Mouse (Mus musculus): Measurements from ENCODE around the gene Slc46a3. TPM values are rescaled to one million over a fixed set of nuclear protein-coding genes. Genes with fewer than 3 reads are reported as not detected.

Gene Slc46a3
- polyA plus RNA-seq, 1 experiment: 15.3 TPM

- TF ChIP-seq CTCF (IDR thresholded peaks at IDR 0.05; ENCODE audit: extremely low read depth, insufficient read depth, low read length) (no peak), POLR2A (IDR thresholded peaks at IDR 0.05; ENCODE audit: extremely low read depth, insufficient read depth, low read length) (no peak)
- no peak overlapping the region for H3K4me3 ChIP-seq (ENCODE audit: insufficient read depth, low read length)
- no peak overlapping the region for H3K27ac ChIP-seq (ENCODE audit: insufficient read depth, low read length)
- H3K4me1 ChIP-seq (ENCODE audit: control insufficient read depth, insufficient read depth, low read length): 0 out of 2 replicates have a peak, but pooled peaks cover 1% of the 10 kb centered on the region
These were observed 14.5 kb downstream of the Slc46a3 start for GRCm38 (mm10) chr5:147879971-147880682.

GRCm38 (mm10) chr5:147877520-147877919 is 17.1 kb downstream of the Slc46a3 start:
- no peak overlapping the region for H3K4me3 ChIP-seq (ENCODE audit: insufficient read depth, low read length)
- H3K27ac ChIP-seq (ENCODE audit: insufficient read depth, low read length): no peak overlapping the region
- TF ChIP-seq POLR2A (IDR thresholded peaks at IDR 0.05; ENCODE audit: extremely low read depth, insufficient read depth, low read length): no peak
- TF ChIP-seq CTCF (IDR thresholded peaks at IDR 0.05; ENCODE audit: extremely low read depth, insufficient read depth, low read length): 0 out of 2 replicates have a peak, but pooled peaks have one; percentile 12
- H3K4me1 ChIP-seq (ENCODE audit: control insufficient read depth, insufficient read depth, low read length): 0 out of 2 replicates have a peak, but pooled peaks cover 1% of the 10 kb centered on the region

DNA sequence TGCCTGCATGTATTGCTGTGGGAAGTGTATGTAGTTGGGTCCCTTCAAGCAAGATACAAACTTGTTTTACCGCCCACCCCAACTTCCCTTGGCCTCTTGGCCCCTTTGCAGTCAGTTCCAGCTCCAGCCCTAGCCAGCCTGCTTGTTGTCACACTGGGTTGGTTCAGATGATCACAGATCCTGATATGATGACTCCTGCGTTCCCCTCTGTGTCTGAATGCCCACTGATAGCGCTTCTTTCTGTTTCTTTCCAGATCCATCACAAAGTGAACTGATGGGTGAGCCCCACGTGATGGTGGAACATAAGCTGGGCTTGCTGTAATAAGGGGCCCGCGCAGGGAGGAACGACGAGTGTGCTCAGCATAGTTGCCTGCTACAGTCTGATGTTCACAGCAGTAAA is 19.4 kb downstream of the Slc46a3 start:
- Histone ChIP-seq H3K4me1 (ENCODE audit: control insufficient read depth, insufficient read depth, low read length) (0 out of 2 replicates have a peak, but pooled peaks cover 1% of the 10 kb centered on the region), H3K4me3 (ENCODE audit: insufficient read depth, low read length) (no peak overlapping the region), H3K27ac (ENCODE audit: insufficient read depth, low read length) (no peak overlapping the region)
- TF ChIP-seq CTCF (IDR thresholded peaks at IDR 0.05; ENCODE audit: extremely low read depth, insufficient read depth, low read length) (no peak), POLR2A (IDR thresholded peaks at IDR 0.05; ENCODE audit: extremely low read depth, insufficient read depth, low read length) (no peak)

DNA sequence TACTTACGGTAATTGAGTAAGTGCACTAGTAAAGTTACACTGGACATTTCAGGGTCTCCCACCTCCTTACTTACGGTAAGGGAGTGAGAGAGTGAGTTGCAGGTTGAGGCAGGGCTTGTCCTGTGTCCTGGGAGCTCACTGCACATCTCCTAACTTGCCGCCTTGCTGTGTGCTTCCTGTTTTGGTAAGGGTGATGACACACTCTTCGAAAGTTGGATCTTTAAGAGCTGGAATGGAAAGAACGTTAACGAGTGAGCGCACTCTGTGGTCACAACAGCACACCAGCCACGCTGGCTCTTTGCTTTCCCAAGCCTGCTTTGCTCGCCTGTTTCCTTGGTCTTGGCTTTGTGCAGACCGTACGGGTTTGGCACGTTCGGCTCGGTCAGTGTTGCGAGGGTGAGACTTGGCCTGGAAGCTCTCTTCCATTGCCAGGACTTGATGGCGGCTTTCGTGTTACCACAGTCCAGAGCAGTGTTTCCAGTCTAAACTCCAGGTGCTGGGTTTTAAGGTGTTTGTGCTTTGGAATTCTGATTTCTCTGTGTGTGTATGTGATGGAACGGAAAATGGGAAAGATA is 20.0 kb downstream of the Slc46a3 start:
- Histone ChIP-seq H3K4me1 (ENCODE audit: control insufficient read depth, insufficient read depth, low read length) (0 out of 2 replicates have a peak, but pooled peaks cover 1% of the 10 kb centered on the region), H3K27ac (ENCODE audit: insufficient read depth, low read length) (no peak overlapping the region), H3K4me3 (ENCODE audit: insufficient read depth, low read length) (no peak overlapping the region)
- TF ChIP-seq POLR2A (IDR thresholded peaks at IDR 0.05; ENCODE audit: extremely low read depth, insufficient read depth, low read length): no peak
- no peak for TF ChIP-seq CTCF (IDR thresholded peaks at IDR 0.05; ENCODE audit: extremely low read depth, insufficient read depth, low read length)

DNA sequence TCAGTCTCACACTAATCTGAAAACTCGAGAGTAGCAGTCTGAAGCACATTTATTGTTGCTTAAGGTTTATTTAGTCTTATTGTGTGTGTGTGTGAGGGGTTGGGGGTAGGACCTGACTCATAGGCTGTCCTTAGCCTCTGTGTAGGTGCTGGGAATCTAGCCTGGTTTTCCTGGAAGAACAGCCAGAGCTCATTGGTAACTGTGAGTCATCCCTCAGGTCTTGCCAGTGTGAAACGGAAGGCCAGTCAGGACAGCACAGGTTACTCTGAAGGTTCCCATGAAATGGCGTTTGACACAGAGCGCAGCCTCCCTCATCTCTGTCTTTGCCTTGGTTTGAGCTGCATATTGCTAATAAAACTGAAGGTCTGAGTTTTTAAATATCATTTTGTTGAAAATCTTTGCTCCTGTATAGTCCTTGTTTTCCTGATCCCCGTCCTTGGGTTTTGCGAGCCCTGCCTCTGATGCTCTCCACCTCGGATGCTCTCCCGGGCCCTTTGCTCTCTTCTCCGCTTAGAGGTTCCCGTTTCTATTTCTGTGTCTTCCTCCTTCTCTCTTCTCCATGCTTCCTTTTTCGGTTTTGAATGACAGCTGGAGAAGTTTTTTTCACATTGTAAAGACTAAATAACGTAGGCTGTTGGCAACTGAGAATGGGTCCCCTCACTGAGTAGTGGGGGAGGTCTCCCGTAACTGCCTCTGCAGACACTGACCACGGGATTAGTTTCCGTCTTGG is 23.4 kb downstream of the Slc46a3 start:
- no peak for TF ChIP-seq POLR2A (IDR thresholded peaks at IDR 0.05; ENCODE audit: extremely low read depth, insufficient read depth, low read length)
- no peak for TF ChIP-seq CTCF (IDR thresholded peaks at IDR 0.05; ENCODE audit: extremely low read depth, insufficient read depth, low read length)
- H3K4me1 ChIP-seq (ENCODE audit: control insufficient read depth, insufficient read depth, low read length): no peaks in the 10 kb centered on the region
- H3K27ac ChIP-seq (ENCODE audit: insufficient read depth, low read length): no peak overlapping the region
- no peak overlapping the region for H3K4me3 ChIP-seq (ENCODE audit: insufficient read depth, low read length)

- no peak for TF ChIP-seq POLR2A (IDR thresholded peaks at IDR 0.05; ENCODE audit: extremely low read depth, insufficient read depth, low read length)
- H3K4me1 ChIP-seq (ENCODE audit: control insufficient read depth, insufficient read depth, low read length): no peaks in the 10 kb centered on the region
- no peak overlapping the region for H3K4me3 ChIP-seq (ENCODE audit: insufficient read depth, low read length)
- no peak overlapping the region for H3K27ac ChIP-seq (ENCODE audit: insufficient read depth, low read length)
These were observed 24.3 kb downstream of the Slc46a3 start for GRCm38 (mm10) chr5:147870296-147870695.

DNA sequence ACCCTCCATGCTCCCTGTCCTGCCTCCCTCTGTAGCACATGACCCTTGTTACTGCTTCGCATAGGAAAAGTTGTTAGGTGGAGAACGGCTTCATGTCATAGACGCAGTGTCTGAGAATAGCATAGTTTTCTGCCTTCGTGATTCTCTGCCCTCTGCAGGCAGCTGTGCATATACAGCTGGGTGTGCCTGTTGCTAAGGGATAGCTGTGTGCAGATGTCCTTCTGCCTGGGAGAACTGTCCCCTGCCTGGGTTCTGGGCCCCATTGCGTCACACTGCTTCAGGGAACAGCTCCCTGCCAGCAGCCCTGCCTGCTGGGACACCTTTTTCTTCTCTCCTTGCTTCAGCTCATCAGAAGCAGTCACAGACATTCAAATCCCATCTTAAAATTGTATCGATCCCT is 25.0 kb downstream of the Slc46a3 start:
- no peak overlapping the region for H3K4me3 ChIP-seq (ENCODE audit: insufficient read depth, low read length)
- H3K4me1 ChIP-seq (ENCODE audit: control insufficient read depth, insufficient read depth, low read length): no peaks in the 10 kb centered on the region
- H3K27ac ChIP-seq (ENCODE audit: insufficient read depth, low read length): no peak overlapping the region
- TF ChIP-seq CTCF (IDR thresholded peaks at IDR 0.05; ENCODE audit: extremely low read depth, insufficient read depth, low read length): no peak
- no peak for TF ChIP-seq POLR2A (IDR thresholded peaks at IDR 0.05; ENCODE audit: extremely low read depth, insufficient read depth, low read length)

- H3K4me3 ChIP-seq (ENCODE audit: insufficient read depth, low read length): no peak overlapping the region
- TF ChIP-seq CTCF (IDR thresholded peaks at IDR 0.05; ENCODE audit: extremely low read depth, insufficient read depth, low read length) (no peak), POLR2A (IDR thresholded peaks at IDR 0.05; ENCODE audit: extremely low read depth, insufficient read depth, low read length) (no peak)
- no peak overlapping the region for H3K27ac ChIP-seq (ENCODE audit: insufficient read depth, low read length)
- no peaks in the 10 kb centered on the region for H3K4me1 ChIP-seq (ENCODE audit: control insufficient read depth, insufficient read depth, low read length)
These were observed 25.9 kb downstream of the Slc46a3 start for GRCm38 (mm10) chr5:147868674-147869073.

GRCm38 (mm10) chr5:147860449-147861261 is 34.0 kb downstream of the Slc46a3 start, which contains the start of gene Pomp:
Pomp (plus strand) TSS chr5:147860461.
- H3K27ac ChIP-seq (ENCODE audit: insufficient read depth, low read length): peak within 1 kb of the TSS; percentile 98
- no peak for TF ChIP-seq CTCF (IDR thresholded peaks at IDR 0.05; ENCODE audit: extremely low read depth, insufficient read depth, low read length)
- peak; percentile 72 for TF ChIP-seq POLR2A (IDR thresholded peaks at IDR 0.05; ENCODE audit: extremely low read depth, insufficient read depth, low read length)
- H3K4me3 ChIP-seq (ENCODE audit: insufficient read depth, low read length): peak within 1 kb of the TSS; percentile 94
- H3K4me1 ChIP-seq (ENCODE audit: control insufficient read depth, insufficient read depth, low read length): peaks cover 5% of the 10 kb centered on the region; the same call in 1 of the 2 replicates

Data from cortical plate, adult 2 months (tissue).